8 mouse cellular contexts compared by ENCODE assay signal in the genomic region with DNA sequence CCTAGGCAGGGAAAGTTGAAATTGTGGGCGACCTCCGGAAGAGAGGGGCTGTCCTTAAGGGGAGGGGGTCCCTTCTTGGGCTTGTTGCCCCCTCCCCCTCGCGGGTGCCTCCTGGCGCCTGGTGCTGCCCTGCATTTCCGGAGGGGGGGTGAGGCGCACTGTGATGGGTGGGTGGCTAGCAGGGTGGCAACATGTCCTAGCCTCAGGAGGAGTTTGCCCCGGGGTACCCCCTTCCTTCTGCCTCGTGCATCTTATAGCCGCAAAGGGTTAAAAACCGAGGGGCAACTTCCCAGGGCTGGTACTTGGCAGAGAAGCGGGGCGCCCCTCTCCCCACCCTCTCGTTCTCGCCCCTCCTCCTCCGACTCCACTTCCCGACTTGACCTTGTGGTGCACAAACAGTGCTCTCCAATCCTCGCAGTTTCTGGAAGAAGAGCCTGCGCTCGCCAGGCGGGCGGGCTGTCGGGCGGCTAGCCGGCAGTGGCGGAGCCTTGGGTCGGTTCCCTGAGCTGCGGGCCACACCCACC. TPM values are rescaled to one million over a fixed set of nuclear protein-coding genes. Genes with fewer than 3 reads are reported as not detected.
DNase-seq lines count a peak whose midpoint lies in the region; ATAC-seq lines count a peak whose summit lies in the region.

No protein-coding gene starts in this region.

- no peaks in the 10 kb centered on the region for H3K36me3 ChIP-seq in forebrain, embryonic 13.5 days (ENCODE audit: poor library complexity, severe bottlenecking)
- no peaks in the 10 kb centered on the region for H3K36me3 ChIP-seq in liver, embryonic 16.5 days (ENCODE audit: control insufficient read depth, insufficient read depth)
- no peaks in the 10 kb centered on the region for H3K36me3 ChIP-seq in neural tube, embryonic 13.5 days

- DNase-seq in CD4-positive, CD25-positive, alpha-beta regulatory T cell, adult 2 months (ENCODE audit: low read depth, low spot score), result peak; percentile 80
- DNase-seq in c-Kit-positive CD71-negative TER-119-negative erythroid progenitor cells, embryonic 14.5 days (ENCODE audit: low read depth), result peak; percentile 35
- peak; percentile 81 to 86 for DNase-seq in heart, postnatal 14 days
- peak; percentile 83 for DNase-seq in layer of hippocampus, adult 11-12 months (ENCODE audit: low spot score)
- peak; percentile 83 for DNase-seq in testis, postnatal 10 days (ENCODE audit: low spot score)

- peak; percentile 23; the same call in 1 of the 2 replicates for ATAC-seq in forebrain, embryonic 13.5 days
- no peak for ATAC-seq in liver, embryonic 16.5 days (ENCODE audit: low read depth)
- ATAC-seq in neural tube, embryonic 13.5 days (ENCODE audit: low read depth), result peak; percentile 26; the same call in 1 of the 2 replicates

- H3K27ac ChIP-seq in forebrain, embryonic 13.5 days, result no peak overlapping the region
- H3K27ac ChIP-seq in liver, embryonic 16.5 days (ENCODE audit: low read length), result no peak overlapping the region
- H3K27ac ChIP-seq in neural tube, embryonic 13.5 days (replicated peaks), result 0 out of 2 replicates have a peak overlapping the region, but pooled peaks have one; percentile 18

- peak overlapping the region; percentile 69 for H3K4me3 ChIP-seq in forebrain, embryonic 13.5 days
- H3K4me3 ChIP-seq in liver, embryonic 16.5 days (ENCODE audit: low read depth, low read length), result peak overlapping the region; percentile 82
- H3K4me3 ChIP-seq in neural tube, embryonic 13.5 days, result peak overlapping the region; percentile 57

- peaks cover 31% of the 10 kb centered on the region for H3K4me1 ChIP-seq in forebrain, embryonic 13.5 days
- H3K4me1 ChIP-seq in liver, embryonic 16.5 days (ENCODE audit: control insufficient read depth, low read depth, low read length), result peaks cover 25% of the 10 kb centered on the region
- peaks cover 42% of the 10 kb centered on the region for H3K4me1 ChIP-seq in neural tube, embryonic 13.5 days (replicated peaks)

- WGBS in forebrain, embryonic 13.5 days, result under 1% methylated on average over 22 of the region's 28 CpGs
- WGBS in liver, embryonic 16.5 days (ENCODE audit: insufficient replicate concordance), result 0% methylated on average over 28 of the region's 28 CpGs
- WGBS in neural tube, embryonic 13.5 days, result 1% methylated on average over 28 of the region's 28 CpGs

- no peaks in the 10 kb centered on the region for H3K9me3 ChIP-seq in forebrain, embryonic 13.5 days (replicated peaks)
- H3K9me3 ChIP-seq in liver, embryonic 16.5 days (replicated peaks; ENCODE audit: control insufficient read depth, low read length), result no peaks in the 10 kb centered on the region
- H3K9me3 ChIP-seq in neural tube, embryonic 13.5 days, result no peaks in the 10 kb centered on the region

- H3K27me3 ChIP-seq in forebrain, embryonic 13.5 days, result peaks cover 25% of the 10 kb centered on the region
- peaks cover 25% of the 10 kb centered on the region for H3K27me3 ChIP-seq in liver, embryonic 16.5 days (ENCODE audit: control insufficient read depth, insufficient read depth, low read depth, low read length)
- peaks cover 50% of the 10 kb centered on the region for H3K27me3 ChIP-seq in neural tube, embryonic 13.5 days

- H3K9ac ChIP-seq in forebrain, embryonic 13.5 days, result peak overlapping the region; percentile 48
- no peak overlapping the region; the same call in 1 of the 2 replicates for H3K9ac ChIP-seq in liver, embryonic 16.5 days (ENCODE audit: low read depth, low read length)
- H3K9ac ChIP-seq in neural tube, embryonic 13.5 days, result peak overlapping the region; percentile 76

- peak overlapping the region; percentile 100 for H3K4me2 ChIP-seq in forebrain, embryonic 13.5 days
- peak overlapping the region; percentile 75 for H3K4me2 ChIP-seq in liver, embryonic 16.5 days (ENCODE audit: low read depth, low read length)
- H3K4me2 ChIP-seq in neural tube, embryonic 13.5 days, result peak overlapping the region; percentile 100

- intact Hi-C loops in heart, postnatal 14 days (cut with DNase I), result loop anchor here (2.0 to 5.0 kb wide), 2 partner anchors 39 to 58 kb away; no protein-coding TSS in a partner anchor

RNA-seq across cellular contexts. Expression of a gene that starts 1.1 kb away (rescaled TPM):
- polyA plus RNA-seq in forebrain, embryonic 13.5 days (2015; fragmentation: Nextera tagmentation; extraction: Ambion mirVana), result 0.27 and 0.37 TPM in 2 replicates
- 1 to 10 TPM; 8.3 to 10.0 TPM for total RNA-seq in heart, postnatal 14 days (2021)
- 0.64 and 0.79 TPM in 2 replicates for polyA plus RNA-seq in liver, embryonic 16.5 days (2015; fragmentation: Nextera tagmentation; extraction: Ambion mirVana)
- polyA plus RNA-seq in neural tube, embryonic 13.5 days (2015; fragmentation: Nextera tagmentation; extraction: Ambion mirVana), result 0.33 and 0.46 TPM in 2 replicates
